Mouse (Mus musculus) CH12.LX (cell line): Measurements from ENCODE around the gene Sorcs1.

Experiments
- BHLHE40 ChIP-seq: IDR thresholded peaks from 2 replicates; pipeline ENCODE4 v1.6.1; 2011; ENCODE audit warnings: mild to moderate bottlenecking, low read depth, low read length, improper control_type of control experiment
- CTCF ChIP-seq, 2 experiments: IDR thresholded peaks in 1 of 2; conservative IDR thresholded peaks in 1 of 2; 2 replicates each; pipeline ENCODE4 v1.5.1; 2011 to 2012; ENCODE audit warnings: low read depth in 2 of 2, low read length in 2 of 2, improper control_type of control experiment in 1 of 2, inconsistent platforms in 1 of 2, mild to moderate bottlenecking in 1 of 2, moderate library complexity in 1 of 2
- EP300 ChIP-seq: IDR thresholded peaks from 2 replicates; pipeline ENCODE4 v1.6.1; 2011; ENCODE audit warnings: low read length, improper control_type of control experiment
- ETS1 ChIP-seq: conservative IDR thresholded peaks from 2 replicates; pipeline ENCODE4 v1.6.1; 2012; ENCODE audit warnings: low read depth, mild to moderate bottlenecking, inconsistent platforms, low read length, improper control_type of control experiment, moderate library complexity
- POLR2A ChIP-seq: IDR thresholded peaks from 2 replicates; pipeline ENCODE4 v1.6.1; 2011; ENCODE audit warnings: low read depth, mild to moderate bottlenecking, improper control_type of control experiment, low read length
- USF1 ChIP-seq: IDR thresholded peaks from 2 replicates; pipeline ENCODE4 v1.6.1; 2014; ENCODE audit warnings: low read depth, mild to moderate bottlenecking, inconsistent platforms, low read length, improper control_type of control experiment

GRCm38 (mm10) chr19:50667516-50667915 lies 10.9 kb downstream of the Sorcs1 start:
- TF ChIP-seq BHLHE40 (no peak), CTCF (conservative IDR thresholded peaks at IDR 0.05 in 1 of 2, IDR thresholded peaks at IDR 0.05 in 1 of 2; ENCODE audit: low read depth in 2 of 2, low read length in 2 of 2) (no peak), EP300 (no peak), ETS1 (no peak), POLR2A (no peak), USF1 (no peak)
